Mouse (Mus musculus) bone marrow, adult 2 months (tissue): ENCODE results near the gene Pcdh17.

Source experiments
- CTCF ChIP-seq: fragments of 200-500 bp; IDR thresholded peaks from 2 replicates; pipeline ENCODE4 v1.5.1; 2011; ENCODE audit warnings: low read length, control low read depth; ENCODE audit not compliant: control insufficient read depth, insufficient read depth
- POLR2A ChIP-seq: fragments of 200-500 bp; IDR thresholded peaks from 2 replicates; pipeline ENCODE4 v1.6.1; 2011; ENCODE audit warnings: low read depth, mild to moderate bottlenecking, control low read depth, low read length, borderline replicate concordance; ENCODE audit not compliant: control insufficient read depth

- no peak for TF ChIP-seq POLR2A
- no peak for TF ChIP-seq CTCF
Measured at GRCm38 (mm10) chr14:84475491-84475890, 32.1 kb downstream of the Pcdh17 start.
